Mouse (Mus musculus) limb, embryonic 11.5 days (tissue): ENCODE measurements around the gene Armh3. TPM values are rescaled to one million over a fixed set of nuclear protein-coding genes. Genes with fewer than 3 reads are reported as not detected.

Experiments
- ATAC-seq: fragments of 200-750 bp; cut with Nextera tagmentation; 2 replicates; pipeline ENCODE4 v1.8.0; 2017; ENCODE audit warnings: low read depth; ENCODE audit not compliant: insufficient number of reproducible peaks, low FRiP score, low TSS enrichment
- DNase-seq: peaks from one replicate; pipeline ENCODE4 v3.0.0-alpha.2; 2015; ENCODE audit warnings: low spot score
- H3K27ac ChIP-seq: fragments of 300-500 bp; sonication (generic); replicated peaks from 2 replicates; pipeline ENCODE4 v1.5.1; 2014; ENCODE audit warnings: low read depth, mild to moderate bottlenecking, low read length
- H3K27me3 ChIP-seq: fragments of 300-500 bp; sonication (generic); 2 replicates; pipeline ENCODE4 v1.6.1; 2014; ENCODE audit warnings: mild to moderate bottlenecking, low read length, mixed read lengths; ENCODE audit not compliant: control insufficient read depth, insufficient read depth
- H3K36me3 ChIP-seq: fragments of 300-500 bp; sonication (generic); 2 replicates; pipeline ENCODE4 v1.6.1; 2014; ENCODE audit warnings: mild to moderate bottlenecking, low read length, moderate library complexity, mixed read lengths; ENCODE audit not compliant: control insufficient read depth, insufficient read depth
- H3K4me1 ChIP-seq: fragments of 300-500 bp; sonication (generic); 2 replicates; pipeline ENCODE4 v1.6.1; 2014; ENCODE audit warnings: low read length, mixed read lengths; ENCODE audit not compliant: control insufficient read depth, insufficient read depth
- H3K4me2 ChIP-seq: fragments of 300-500 bp; sonication (generic); 2 replicates; pipeline ENCODE4 v1.6.1; 2014; ENCODE audit warnings: low read depth, mild to moderate bottlenecking, moderate library complexity; ENCODE audit not compliant: severe bottlenecking
- H3K4me3 ChIP-seq: fragments of 300-500 bp; sonication (generic); 2 replicates; pipeline ENCODE4 v1.5.1; 2014; ENCODE audit warnings: low read depth, low read length
- H3K9ac ChIP-seq: fragments of 300-500 bp; sonication (generic); 2 replicates; pipeline ENCODE4 v1.6.1; 2014; ENCODE audit warnings: mild to moderate bottlenecking, low read length
- H3K9me3 ChIP-seq: fragments of 300-500 bp; sonication (generic); 2 replicates; pipeline ENCODE4 v1.6.1; 2016; ENCODE audit warnings: low read length; ENCODE audit not compliant: control insufficient read depth
- WGBS: fragments of 180-500 bp; shearing (Covaris S2); extraction: QIAGEN DNeasy Blood & Tissue Kit; methylation state at CpG from one replicate; pipeline ENCODE4 v1.1.7; 2014; 5-methylcytosine and 5-hydroxymethylcytosine counted together
- polyA plus RNA-seq: library from polyadenylated mRNA; unstranded; fragments of >200 nt; fragmentation: Nextera tagmentation; extraction: Ambion mirVana; gene quantifications from 2 replicates; pipeline ENCODE4 v1.2.1, GENCODE M21; 2014

Gene Armh3
- polyA plus RNA-seq, 1 experiment from 2014 or later = 15.0 TPM

DNA sequence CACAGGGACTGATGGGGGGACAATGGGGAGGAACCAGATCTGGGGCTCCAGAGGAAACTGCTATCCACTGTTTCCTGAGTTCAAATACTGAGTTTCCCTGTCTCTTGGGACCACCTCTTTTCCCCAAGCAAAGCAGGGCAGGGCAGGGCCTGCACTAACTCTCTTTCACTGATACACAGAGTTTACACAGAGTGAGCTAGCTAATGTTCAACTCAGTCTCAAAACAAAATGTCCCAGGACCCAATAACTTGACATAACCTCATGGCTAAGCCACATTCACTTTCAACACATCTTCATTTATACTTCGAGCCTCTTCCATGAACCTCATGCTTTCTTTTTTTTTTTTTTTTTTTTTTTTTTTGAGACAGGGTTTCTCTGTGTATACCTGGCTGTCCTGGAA, 31.4 kb upstream of the Armh3 start:
- Histone ChIP-seq H3K36me3 (peaks cover 29% of the 10 kb centered on the region), H3K27ac (no peak overlapping the region), H3K4me3 (no peak overlapping the region), H3K9me3 (no peaks in the 10 kb centered on the region), H3K27me3 (no peaks in the 10 kb centered on the region), H3K9ac (no peak overlapping the region), H3K4me1 (no peaks in the 10 kb centered on the region), H3K4me2 (no peak overlapping the region)
- no peak for DNase-seq
- no peak for ATAC-seq
- WGBS = 96% methylated on average over 1 of the region's 1 CpGs

GRCm38 (mm10) chr19:46028747-46029320, 30.5 kb upstream of the Armh3 start:
- WGBS = 76% methylated on average over 11 of the region's 11 CpGs
- Histone ChIP-seq H3K4me2 (no peak overlapping the region), H3K36me3 (peaks cover 21% of the 10 kb centered on the region; the same call in 1 of the 2 replicates), H3K9me3 (no peaks in the 10 kb centered on the region), H3K4me3 (no peak overlapping the region), H3K4me1 (no peaks in the 10 kb centered on the region), H3K9ac (no peak overlapping the region), H3K27me3 (no peaks in the 10 kb centered on the region), H3K27ac (no peak overlapping the region)
- no peak for DNase-seq
- no peak for ATAC-seq

- Histone ChIP-seq H3K4me2 (no peak overlapping the region), H3K36me3 (peaks cover 3% of the 10 kb centered on the region; the same call in 1 of the 2 replicates), H3K27me3 (no peaks in the 10 kb centered on the region), H3K4me1 (no peaks in the 10 kb centered on the region), H3K4me3 (no peak overlapping the region), H3K27ac (0 out of 2 replicates have a peak overlapping the region, but pooled peaks have one; percentile 21), H3K9ac (no peak overlapping the region), H3K9me3 (no peaks in the 10 kb centered on the region)
- DNase-seq (no peak), ATAC-seq (no peak)
- 65% methylated on average over 8 of the region's 8 CpGs for WGBS
These were observed 28.3 kb upstream of the Armh3 start for GRCm38 (mm10) chr19:46026567-46026966.

GRCm38 (mm10) chr19:46024959-46025358, 26.7 kb upstream of the Armh3 start:
- WGBS = 83% methylated on average over 6 of the region's 6 CpGs

GRCm38 (mm10) chr19:46016023-46016422, 17.7 kb upstream of the Armh3 start:
- H3K4me1 ChIP-seq = no peaks in the 10 kb centered on the region
- no peaks in the 10 kb centered on the region for H3K27me3 ChIP-seq
- no peak overlapping the region for H3K4me3 ChIP-seq
- H3K27ac ChIP-seq = no peak overlapping the region
- no peaks in the 10 kb centered on the region for H3K9me3 ChIP-seq
- DNase-seq (no peak), ATAC-seq (no peak)
- no peak overlapping the region for H3K9ac ChIP-seq
- 77% methylated on average over 2 of the region's 2 CpGs for WGBS
- H3K36me3 ChIP-seq = no peaks in the 10 kb centered on the region
- H3K4me2 ChIP-seq = no peak overlapping the region

More at GRCm38 (mm10) chr19:46024959-46025358, 26.7 kb upstream of the Armh3 start:
- Histone ChIP-seq H3K27me3 (no peaks in the 10 kb centered on the region), H3K9ac (no peak overlapping the region), H3K4me3 (no peak overlapping the region), H3K27ac (no peak overlapping the region), H3K4me1 (no peaks in the 10 kb centered on the region), H3K9me3 (no peaks in the 10 kb centered on the region), H3K36me3 (no peaks in the 10 kb centered on the region), H3K4me2 (no peak overlapping the region)
- ATAC-seq = no peak
- no peak for DNase-seq

DNA sequence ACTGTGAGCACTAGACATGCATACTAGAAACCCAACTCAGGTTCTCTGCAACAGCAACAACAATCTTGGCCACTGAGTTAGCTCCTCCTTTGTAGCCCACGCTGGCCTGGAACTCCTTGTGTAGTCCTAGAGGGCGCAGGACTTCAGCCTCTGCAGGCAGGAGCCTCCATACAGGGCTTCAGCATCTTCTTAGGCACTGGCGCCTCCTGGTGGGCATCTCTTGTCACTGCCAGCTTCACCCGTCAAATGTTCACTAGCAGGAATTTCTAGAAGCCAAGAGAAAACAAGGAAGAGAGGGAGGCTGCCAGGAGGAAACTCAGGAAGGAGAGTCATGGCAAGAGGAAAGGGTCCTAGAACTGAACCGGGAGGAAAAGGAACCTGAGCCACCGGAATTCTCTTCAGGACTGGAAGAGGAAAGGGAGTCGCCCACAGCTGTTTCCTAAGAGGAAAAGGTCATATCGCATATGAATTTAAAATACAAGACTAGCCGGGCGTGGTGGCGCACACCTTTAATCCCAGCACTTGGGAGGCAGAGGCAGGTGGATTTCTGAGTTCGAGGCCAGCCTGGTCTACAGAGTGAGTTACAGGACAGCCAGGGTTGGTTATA, 16.4 kb upstream of the Armh3 start:
- Histone ChIP-seq H3K4me3 (no peak overlapping the region), H3K9me3 (no peaks in the 10 kb centered on the region), H3K27me3 (no peaks in the 10 kb centered on the region), H3K9ac (no peak overlapping the region), H3K4me1 (no peaks in the 10 kb centered on the region), H3K36me3 (no peaks in the 10 kb centered on the region), H3K4me2 (no peak overlapping the region), H3K27ac (no peak overlapping the region)
- WGBS = 41% methylated on average over 12 of the region's 12 CpGs
- peak; percentile 93 for DNase-seq
- peak; percentile 79; the same call in 1 of the 2 replicates for ATAC-seq

DNA sequence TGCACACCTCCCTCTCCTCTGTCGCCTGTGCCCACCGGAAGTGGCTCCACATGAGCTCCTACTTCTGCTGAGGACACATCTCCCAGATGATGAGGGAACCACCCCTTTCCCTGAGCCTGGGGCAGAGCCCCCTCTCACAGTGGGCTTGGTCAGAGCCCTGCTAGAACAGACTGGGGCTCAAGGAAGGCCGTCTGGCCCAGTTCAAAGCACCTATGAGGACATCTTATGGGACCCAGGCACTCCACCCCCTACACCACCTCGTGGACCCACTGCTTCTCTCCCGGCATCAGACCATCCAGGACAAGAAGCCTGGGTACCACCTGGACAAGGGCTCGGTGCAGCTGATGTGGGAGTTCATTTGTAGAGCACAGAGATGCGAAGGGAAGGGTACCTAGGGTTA, 7.4 kb upstream of the Armh3 start:
- Histone ChIP-seq H3K27me3 (no peaks in the 10 kb centered on the region), H3K4me1 (0 out of 2 replicates have a peak, but pooled peaks cover 3% of the 10 kb centered on the region), H3K9me3 (no peaks in the 10 kb centered on the region), H3K9ac (no peak overlapping the region), H3K27ac (no peak overlapping the region), H3K4me2 (no peak overlapping the region), H3K4me3 (no peak overlapping the region), H3K36me3 (peaks cover 2% of the 10 kb centered on the region; the same call in 1 of the 2 replicates)
- DNase-seq (no peak), ATAC-seq (no peak)
- 90% methylated on average over 7 of the region's 7 CpGs for WGBS

DNA sequence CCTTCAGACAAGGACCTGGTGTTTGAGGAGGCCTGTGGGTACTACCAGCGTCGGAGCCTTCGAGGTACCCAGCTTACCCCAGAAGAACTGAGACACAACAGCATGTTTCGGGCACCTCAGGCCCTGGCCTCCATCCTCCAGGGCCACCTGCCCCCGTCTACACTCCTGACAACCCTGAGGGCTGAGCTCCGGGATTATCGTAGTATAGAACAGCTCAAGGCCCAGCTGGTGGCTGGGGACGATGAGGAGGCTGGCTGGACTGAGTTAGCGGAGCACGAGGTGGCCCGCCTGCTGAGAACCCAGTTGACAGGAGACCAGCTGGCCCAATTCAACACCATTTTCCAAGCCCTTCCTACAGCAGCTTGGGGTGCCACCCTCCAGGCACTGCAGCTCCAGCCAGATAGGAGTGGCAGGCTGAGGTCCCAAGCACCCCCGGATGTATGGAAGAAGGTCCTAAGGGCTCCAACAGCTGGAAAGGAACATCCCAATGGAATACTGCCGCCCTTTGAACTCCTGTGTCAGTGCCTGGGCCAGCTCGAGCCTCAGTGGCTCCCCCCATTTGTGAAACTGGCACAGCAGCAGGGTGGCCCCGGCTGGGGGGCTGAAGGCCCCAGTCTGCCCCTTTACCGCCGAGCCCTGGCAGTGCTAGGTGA, 6.7 kb upstream of the Armh3 start:
- WGBS = 80% methylated on average over 17 of the region's 17 CpGs
- ATAC-seq = no peak
- H3K4me1 ChIP-seq = 0 out of 2 replicates have a peak, but pooled peaks cover 3% of the 10 kb centered on the region
- no peak for DNase-seq
- H3K36me3 ChIP-seq = peaks cover 2% of the 10 kb centered on the region; the same call in 1 of the 2 replicates
- 0 out of 2 replicates have a peak overlapping the region, but pooled peaks have one; percentile 2 for H3K4me2 ChIP-seq
- H3K9ac ChIP-seq = no peak overlapping the region
- no peak overlapping the region for H3K27ac ChIP-seq
- no peaks in the 10 kb centered on the region for H3K27me3 ChIP-seq
- no peak overlapping the region for H3K4me3 ChIP-seq
- H3K9me3 ChIP-seq = no peaks in the 10 kb centered on the region
